Mouse (Mus musculus) NIH3T3 (cell line): Measurements from ENCODE around the gene Mrpl3.
"Not testable (repeated sequence)": the region's sequence is repeated elsewhere in the genome, so short reads cannot be mapped to it uniquely, and the experiment has no call there.

ENCODE experiments used
- DNase-seq: peaks from one replicate; pipeline ENCODE4 v3.0.0-alpha.2; 2012; ENCODE audit warnings: low read depth

Gene Mrpl3

GRCm38 (mm10) chr9:105053147-105053557, at the start of gene Mrpl3:
Mrpl3 (plus strand) TSS chr9:105053239.
- peak; percentile 91 for DNase-seq

GRCm38 (mm10) chr9:105010721-105011120, 42.3 kb upstream of the Mrpl3 start:
- no peak for DNase-seq

DNA sequence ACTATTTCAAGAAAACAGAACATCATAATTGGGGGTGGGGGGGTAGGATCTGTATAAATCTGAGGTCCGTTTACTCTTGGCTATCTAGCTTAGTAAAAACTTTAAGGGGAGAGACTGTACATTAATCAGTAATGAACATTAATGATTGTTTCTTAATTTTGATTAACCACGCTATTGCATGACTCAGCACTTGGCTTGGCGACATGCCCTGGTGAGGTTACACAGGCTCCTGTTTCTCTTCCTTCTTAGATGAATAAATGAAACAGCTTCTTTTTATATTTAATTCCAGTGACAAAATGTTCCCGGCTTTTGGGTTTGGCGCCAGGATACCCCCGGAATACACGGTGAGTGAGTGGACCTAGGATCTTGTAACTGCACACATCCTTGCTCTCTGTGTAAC, 34.9 kb upstream of the Mrpl3 start:
- peak; percentile 4 for DNase-seq

- DNase-seq = no peak
Observed at GRCm38 (mm10) chr9:105028311-105028710, 24.7 kb upstream of the Mrpl3 start.

- peak; percentile 5 for DNase-seq
Observed at GRCm38 (mm10) chr9:105032572-105032971, 20.5 kb upstream of the Mrpl3 start.

GRCm38 (mm10) chr9:105033641-105034040, 19.4 kb upstream of the Mrpl3 start:
- no peak for DNase-seq

DNA sequence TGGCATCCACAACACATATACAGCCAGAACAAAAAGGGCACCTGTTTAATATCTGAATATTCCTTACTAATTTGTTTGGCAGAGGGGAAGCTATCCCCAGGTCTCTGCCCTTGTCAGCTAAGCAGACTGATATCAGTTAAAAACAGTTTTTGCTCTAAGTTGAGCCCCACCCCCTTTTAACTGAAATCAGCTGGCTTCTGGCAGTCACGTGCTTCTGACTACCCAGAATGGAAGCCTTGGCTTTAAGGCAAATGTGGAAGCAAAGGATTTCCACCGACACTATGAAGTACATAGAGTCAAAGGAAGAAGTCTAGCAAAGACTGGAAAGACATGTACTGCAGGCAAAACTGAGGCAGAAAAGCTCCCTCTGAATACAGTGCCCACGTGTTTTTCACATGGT, 15.2 kb upstream of the Mrpl3 start:
- DNase-seq = no peak

DNA sequence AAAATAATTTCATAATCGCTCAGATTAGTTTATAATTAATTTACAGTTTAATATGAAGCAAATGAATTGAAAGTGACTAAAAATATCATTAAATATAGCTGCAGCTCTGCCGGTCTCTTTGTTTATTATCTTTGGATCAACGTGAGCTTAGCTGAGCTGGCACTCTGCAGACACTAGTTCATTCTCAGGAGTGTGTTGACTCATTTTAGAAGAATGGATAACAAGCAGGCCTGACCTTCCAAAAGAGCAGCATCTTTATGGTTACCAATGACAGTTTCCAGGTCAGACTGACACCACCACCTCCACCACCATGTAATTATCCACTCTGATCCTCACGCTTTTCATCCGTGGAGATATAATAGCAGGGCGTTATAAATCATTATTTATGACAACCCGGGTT, 7.0 kb upstream of the Mrpl3 start:
- peak; percentile 5 for DNase-seq

DNA sequence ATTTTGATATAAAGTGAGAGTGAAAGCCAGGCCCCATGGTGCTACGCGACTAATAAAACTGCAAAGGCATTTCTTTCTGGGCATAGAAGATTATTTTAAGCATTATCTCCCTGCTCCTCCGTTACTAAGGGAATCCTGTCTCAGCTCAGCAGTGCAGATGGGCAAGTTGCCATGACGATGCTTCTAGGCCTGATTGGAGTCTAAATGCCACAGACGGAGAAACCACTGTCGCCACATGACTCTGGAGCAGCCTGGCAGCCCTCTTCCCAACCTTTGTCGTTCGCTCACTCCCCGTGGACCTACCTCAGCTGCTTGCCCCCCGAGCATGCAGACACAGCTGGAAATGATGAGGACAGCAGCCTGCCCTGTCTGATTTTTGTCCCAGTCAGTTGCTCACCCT, 4.7 kb upstream of the Mrpl3 start:
- DNase-seq = no peak

GRCm38 (mm10) chr9:105049636-105050035, 3.4 kb upstream of the Mrpl3 start:
- no peak for DNase-seq

DNA sequence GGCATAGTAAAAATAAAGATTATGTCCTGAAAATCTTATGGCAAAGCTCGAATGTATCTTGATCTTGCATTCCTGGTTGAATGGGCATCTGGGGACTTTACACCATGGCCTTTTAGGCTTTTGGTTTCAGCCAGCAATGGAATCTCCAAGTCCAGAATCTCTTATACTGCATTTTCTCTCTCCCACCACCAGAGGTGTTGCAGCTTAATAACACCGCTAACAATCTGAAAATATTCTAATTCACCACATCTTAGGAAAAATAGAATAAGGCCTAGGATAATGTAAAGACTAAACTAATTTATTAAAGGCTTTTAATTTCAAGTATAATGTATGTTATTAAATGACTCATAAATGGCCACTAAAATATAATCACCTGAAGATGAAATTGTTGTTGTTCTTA, 2.8 kb upstream of the Mrpl3 start:
- no peak for DNase-seq

- DNase-seq = no peak
Observed at GRCm38 (mm10) chr9:105053812-105054211, 773 bp downstream of the Mrpl3 start.

DNA sequence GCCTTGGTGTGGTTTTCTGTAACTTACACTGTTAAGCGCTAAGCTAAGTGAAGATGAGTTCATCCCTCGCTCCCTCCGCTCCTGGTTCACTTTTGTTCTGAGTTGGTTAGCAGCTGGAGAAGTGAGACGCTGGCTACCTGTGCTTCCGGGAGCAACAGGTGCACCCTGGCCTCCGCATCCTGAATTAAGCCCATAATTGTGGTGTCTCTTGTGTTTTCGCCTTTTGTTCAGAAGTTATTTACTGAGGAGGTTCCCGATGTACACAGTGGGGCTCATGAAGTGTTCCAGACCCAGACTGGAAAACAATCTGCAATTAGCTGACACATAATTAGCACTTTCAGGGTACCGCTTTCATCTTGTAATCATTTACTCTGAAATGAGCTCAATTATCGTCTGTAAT, 16.1 kb downstream of the Mrpl3 start:
- no peak for DNase-seq

- DNase-seq = no peak
Observed at GRCm38 (mm10) chr9:105072991-105073748, 20.1 kb downstream of the Mrpl3 start.

GRCm38 (mm10) chr9:105074851-105075250, 21.8 kb downstream of the Mrpl3 start:
- DNase-seq = no peak

- DNase-seq = peak; percentile 13
Observed at GRCm38 (mm10) chr9:105076756-105077424, 23.9 kb downstream of the Mrpl3 start.

DNA sequence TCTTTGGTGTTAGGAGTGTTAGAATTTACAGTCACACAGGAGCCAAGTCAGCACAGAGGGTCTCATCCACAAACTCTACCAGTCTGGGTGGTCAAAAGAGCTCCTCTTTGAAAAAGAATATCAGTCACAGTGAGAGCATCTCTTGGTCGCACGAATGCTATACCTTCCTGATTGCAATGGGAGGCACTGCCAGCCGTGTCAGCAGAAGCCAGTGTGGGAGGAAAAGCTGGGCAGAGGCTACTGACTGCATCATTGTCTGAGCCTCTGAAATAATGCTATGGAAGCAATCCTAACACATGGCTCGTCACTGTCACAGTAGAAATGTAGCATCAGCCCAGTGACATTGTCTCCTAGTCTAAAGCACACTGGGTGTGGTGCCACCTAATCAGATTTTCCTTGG, 25.4 kb downstream of the Mrpl3 start:
- no peak for DNase-seq

GRCm38 (mm10) chr9:105080246-105080645, 27.2 kb downstream of the Mrpl3 start:
- no peak for DNase-seq

DNA sequence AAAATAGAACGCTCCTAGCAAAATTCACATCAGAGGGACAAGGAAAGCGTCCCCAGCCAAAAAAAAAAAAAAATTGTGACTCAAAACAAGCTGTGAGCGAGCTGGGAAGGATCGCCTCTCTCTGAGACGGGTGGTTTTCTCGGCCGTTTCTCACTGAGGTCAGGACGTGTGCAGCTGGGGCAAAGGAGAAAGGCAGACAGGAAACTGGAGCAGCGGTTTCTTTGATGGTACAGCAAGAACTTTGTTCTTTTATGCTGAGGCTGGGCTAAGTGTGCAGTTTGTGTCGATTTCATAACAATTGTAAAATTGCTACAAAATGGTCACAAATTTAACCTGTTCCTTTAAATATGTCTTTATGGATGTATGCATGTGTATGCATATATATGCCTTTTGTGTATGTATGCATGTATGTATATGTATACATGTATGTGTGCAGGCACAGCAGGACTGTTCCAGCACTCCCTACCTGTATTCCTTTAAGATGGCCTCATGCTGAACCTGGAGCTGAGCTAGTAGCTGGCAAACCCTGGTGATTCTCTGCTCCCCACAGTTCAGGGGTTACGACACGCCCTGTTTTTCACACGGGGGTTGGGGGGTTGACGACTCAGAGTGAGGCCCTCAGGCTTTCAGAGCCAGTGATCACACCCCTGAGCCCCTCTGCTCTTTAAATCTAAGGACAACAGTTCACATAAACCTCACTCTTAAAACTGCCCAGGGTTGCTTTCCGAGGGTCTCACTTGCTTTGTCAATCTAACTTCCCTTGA, 48.0 kb downstream of the Mrpl3 start:
- DNase-seq = no peak

GRCm38 (mm10) chr9:105101911-105102310, 48.9 kb downstream of the Mrpl3 start:
- DNase-seq = no peak

GRCm38 (mm10) chr9:105103893-105104292, 50.9 kb downstream of the Mrpl3 start:
- no peak for DNase-seq

- DNase-seq = not testable (repeated sequence)
Observed at GRCm38 (mm10) chr9:105125206-105125605, 72.2 kb downstream of the Mrpl3 start.
